Mouse (Mus musculus) forebrain, postnatal 0 days (tissue): ENCODE results near the gene Aida. TPM values are rescaled to one million over a fixed set of nuclear protein-coding genes. Genes with fewer than 3 reads are reported as not detected.

Source experiments
- ATAC-seq: fragments of 200-750 bp; cut with Nextera tagmentation; 2 replicates; pipeline ENCODE4 v1.8.0; 2017; ENCODE audit warnings: mild to moderate bottlenecking, moderate library complexity
- DNase-seq: peaks from one replicate; pipeline ENCODE4 v3.0.0-alpha.2; 2015
- H3K27ac ChIP-seq: fragments of 300-500 bp; sonication (generic); 2 replicates; pipeline ENCODE4 v1.5.1; 2014; ENCODE audit warnings: low read depth, mild to moderate bottlenecking, antibody characterized with exemption, low read length, moderate library complexity, mixed read lengths
- H3K27me3 ChIP-seq: fragments of 300-500 bp; sonication (generic); 2 replicates; pipeline ENCODE4 v1.6.1; 2014; ENCODE audit warnings: mild to moderate bottlenecking, low read length, mixed read lengths; ENCODE audit not compliant: insufficient read depth
- H3K36me3 ChIP-seq: fragments of 300-500 bp; sonication (generic); 2 replicates; pipeline ENCODE4 v1.6.1; 2014; ENCODE audit warnings: mild to moderate bottlenecking, moderate library complexity; ENCODE audit not compliant: insufficient read depth
- H3K4me1 ChIP-seq: fragments of 300-500 bp; sonication (generic); 2 replicates; pipeline ENCODE4 v1.6.1; 2014; ENCODE audit warnings: antibody characterized with exemption; ENCODE audit not compliant: insufficient read depth
- H3K4me2 ChIP-seq: fragments of 300-500 bp; sonication (generic); 2 replicates; pipeline ENCODE4 v1.6.1; 2014; ENCODE audit warnings: low read depth, mild to moderate bottlenecking, moderate library complexity
- H3K4me3 ChIP-seq: fragments of 300-500 bp; sonication (generic); 2 replicates; pipeline ENCODE4 v1.5.1; 2014; ENCODE audit warnings: low read depth, low read length, mixed read lengths
- H3K9ac ChIP-seq: fragments of 300-500 bp; sonication (generic); 2 replicates; pipeline ENCODE4 v1.6.1; 2014; ENCODE audit warnings: mild to moderate bottlenecking
- H3K9me3 ChIP-seq: fragments of 300-500 bp; sonication (generic); 2 replicates; pipeline ENCODE4 v1.6.1; 2016; ENCODE audit warnings: low read length
- CTCF ChIP-seq: sonication (generic); IDR thresholded peaks from 2 replicates; pipeline ENCODE4 v1.5.1; 2016; ENCODE audit warnings: antibody characterized with exemption, control low read depth, low read depth
- WGBS: fragments of 180-500 bp; shearing (Covaris S2); extraction: QIAGEN DNeasy Blood & Tissue Kit; methylation state at CpG from one replicate; pipeline ENCODE4 v1.1.7; 2014; 5-methylcytosine and 5-hydroxymethylcytosine counted together
- polyA plus RNA-seq: library from polyadenylated mRNA; unstranded; fragments of >200 nt; fragmentation: Nextera tagmentation; extraction: Ambion mirVana; gene quantifications from 2 replicates; pipeline ENCODE4 v1.2.1, GENCODE M21; 2015
- total RNA-seq: library from RNA; depleted of rRNA; stranded (reverse); fragments of >200 nt; gene quantifications from 2 replicates; pipeline ENCODE4 v1.2.3, GENCODE M21; 2014; rRNA removed

The Aida gene
- total RNA-seq (54.7 and 69.1 TPM in 2 replicates), polyA plus RNA-seq (37.8 and 46.1 TPM in 2 replicates)

DNA sequence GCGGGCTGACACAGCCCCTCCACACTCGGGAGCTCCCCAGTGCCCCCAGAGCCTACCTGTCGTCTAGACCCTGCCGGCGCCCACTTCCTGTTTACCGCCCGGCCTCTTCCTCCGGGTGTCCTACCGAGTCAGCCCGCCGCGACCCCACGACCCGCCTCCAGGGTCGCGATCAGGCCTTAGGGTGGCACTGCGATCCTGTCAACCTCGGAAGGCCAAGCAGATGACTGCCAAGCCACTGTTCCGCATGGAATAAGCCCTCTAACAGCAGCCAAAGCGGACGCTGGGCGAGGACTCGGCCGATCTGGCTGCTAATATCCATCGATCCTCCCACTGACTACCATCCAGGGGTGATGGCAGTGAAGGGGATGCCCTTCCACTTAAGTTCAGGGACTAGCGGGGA, at the start of gene Aida:
TSS of gene Aida (plus strand) at position 126 of the 400 bp plus-strand sequence.
- 0 out of 2 replicates have a peak, but pooled peaks have one; percentile 42 for TF ChIP-seq CTCF
- H3K9me3 ChIP-seq = no peaks in the 10 kb centered on the region
- H3K27ac ChIP-seq = peak within 1 kb of the TSS; percentile 65
- no peak for DNase-seq
- peak; percentile 33 for ATAC-seq
- peak within 1 kb of the TSS; percentile 61 for H3K9ac ChIP-seq
- peak within 1 kb of the TSS; percentile 53 for H3K4me3 ChIP-seq
- H3K4me1 ChIP-seq = no peaks in the 10 kb centered on the region
- H3K36me3 ChIP-seq = peaks cover 21% of the 10 kb centered on the region
- peak within 1 kb of the TSS; percentile 50 for H3K4me2 ChIP-seq
- no peaks in the 10 kb centered on the region for H3K27me3 ChIP-seq
- under 1% methylated on average over 26 of the region's 26 CpGs for WGBS

DNA sequence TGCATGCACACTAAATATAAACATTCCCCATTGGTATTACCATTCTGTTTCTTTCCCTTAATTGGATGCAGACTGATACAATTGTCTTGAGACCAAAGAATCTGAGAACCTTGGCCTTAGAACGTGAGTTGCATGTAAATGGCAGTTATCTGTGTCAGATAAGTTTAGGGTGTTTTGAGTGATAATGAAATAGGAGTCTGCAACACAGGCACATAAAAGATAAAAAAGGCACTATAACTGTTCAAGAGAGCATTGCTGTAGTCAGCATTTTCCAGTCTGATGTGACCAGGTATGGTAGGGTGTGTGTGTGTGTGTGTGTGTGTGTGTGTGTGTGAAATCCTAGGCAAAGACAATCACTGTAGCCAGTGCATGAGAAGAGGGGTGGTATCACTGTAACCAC, 48.2 kb upstream of the Aida start:
- Histone ChIP-seq H3K4me2 (no peak overlapping the region), H3K4me1 (no peaks in the 10 kb centered on the region), H3K27me3 (no peaks in the 10 kb centered on the region), H3K27ac (no peak overlapping the region), H3K36me3 (no peaks in the 10 kb centered on the region), H3K9ac (no peak overlapping the region), H3K9me3 (no peaks in the 10 kb centered on the region), H3K4me3 (no peak overlapping the region)
- ATAC-seq (no peak), DNase-seq (no peak)
- WGBS = 54% methylated on average over 1 of the region's 1 CpGs
- no peak for TF ChIP-seq CTCF

DNA sequence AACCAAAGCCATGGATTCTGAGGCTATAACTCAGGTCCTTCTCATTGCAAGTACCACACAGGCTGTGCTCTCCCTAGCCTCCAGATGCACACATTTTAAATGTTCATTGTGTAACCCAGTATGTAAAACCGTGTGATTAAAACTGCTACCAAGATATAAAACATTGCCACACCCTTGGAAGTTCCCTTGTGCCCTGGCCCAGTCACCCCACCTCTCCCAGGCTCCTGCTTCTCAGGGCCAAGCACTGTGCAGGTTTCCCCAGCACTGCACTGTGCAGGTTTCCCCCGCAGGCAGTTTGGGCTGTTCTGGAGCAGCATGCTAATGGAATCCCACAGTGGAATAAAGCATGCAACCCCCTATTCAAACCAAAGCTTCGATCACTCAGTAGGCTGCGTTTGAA, 45.8 kb upstream of the Aida start:
- no peak for TF ChIP-seq CTCF
- no peak overlapping the region for H3K4me2 ChIP-seq

DNA sequence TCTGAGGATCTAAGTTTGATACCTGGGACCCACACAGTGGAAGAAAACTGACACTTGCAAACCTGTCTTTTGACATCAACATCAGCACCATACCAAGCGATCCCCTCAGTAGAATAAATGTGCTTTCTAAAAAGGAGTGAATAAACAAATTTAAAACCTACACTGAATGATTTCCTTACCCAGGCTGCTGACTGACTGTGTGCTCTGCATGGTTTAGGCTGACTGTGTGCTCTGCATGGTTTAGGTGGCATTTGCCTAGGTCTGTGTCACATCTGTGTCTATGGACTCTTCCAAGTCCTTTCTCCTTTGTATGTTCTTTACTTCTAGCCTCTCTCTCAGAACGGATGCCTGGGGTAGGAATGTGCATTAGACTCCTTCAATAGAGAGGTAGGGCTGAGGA, 44.6 kb upstream of the Aida start:
- H3K9me3 ChIP-seq = no peaks in the 10 kb centered on the region
- DNase-seq (no peak), ATAC-seq (no peak)
- TF ChIP-seq CTCF = no peak
- WGBS = 82% methylated on average over 2 of the region's 2 CpGs
- H3K4me1 ChIP-seq = no peaks in the 10 kb centered on the region
- H3K36me3 ChIP-seq = no peaks in the 10 kb centered on the region
- no peaks in the 10 kb centered on the region for H3K27me3 ChIP-seq
- H3K27ac ChIP-seq = no peak overlapping the region
- no peak overlapping the region for H3K4me2 ChIP-seq
- no peak overlapping the region for H3K9ac ChIP-seq
- H3K4me3 ChIP-seq = no peak overlapping the region

More for the DNA sequence above, 45.8 kb upstream of the Aida start:
- Histone ChIP-seq H3K27me3 (no peaks in the 10 kb centered on the region), H3K9me3 (no peaks in the 10 kb centered on the region), H3K27ac (no peak overlapping the region), H3K4me1 (no peaks in the 10 kb centered on the region), H3K36me3 (no peaks in the 10 kb centered on the region), H3K4me3 (no peak overlapping the region), H3K9ac (no peak overlapping the region)
- WGBS = 69% methylated on average over 4 of the region's 4 CpGs
- DNase-seq (no peak), ATAC-seq (no peak)

DNA sequence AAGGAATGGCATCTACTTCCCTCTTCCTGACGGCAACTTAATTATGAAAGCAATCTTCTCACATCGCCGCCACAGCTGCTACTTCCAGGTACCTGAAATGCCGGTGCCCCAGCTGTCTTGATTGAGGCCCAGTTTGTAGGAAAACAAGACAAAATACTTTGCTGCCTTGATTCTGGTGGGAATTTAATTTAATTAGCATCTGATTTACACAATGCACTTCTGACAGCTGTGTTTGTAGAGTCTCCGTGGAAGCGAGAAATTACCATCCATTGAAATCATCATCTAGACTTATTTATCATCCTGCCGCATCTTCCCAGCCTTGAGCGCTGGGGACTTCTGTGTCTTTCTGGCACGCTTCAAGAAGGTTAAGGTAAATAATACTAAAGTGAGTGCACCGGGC, 43.8 kb upstream of the Aida start:
- Histone ChIP-seq H3K4me2 (no peak overlapping the region), H3K27ac (no peak overlapping the region), H3K27me3 (no peaks in the 10 kb centered on the region), H3K9me3 (no peaks in the 10 kb centered on the region), H3K9ac (no peak overlapping the region), H3K36me3 (no peaks in the 10 kb centered on the region), H3K4me1 (no peaks in the 10 kb centered on the region), H3K4me3 (no peak overlapping the region)
- ATAC-seq (peak; percentile 34), DNase-seq (peak; percentile 28)
- WGBS = 34% methylated on average over 10 of the region's 10 CpGs
- no peak for TF ChIP-seq CTCF

DNA sequence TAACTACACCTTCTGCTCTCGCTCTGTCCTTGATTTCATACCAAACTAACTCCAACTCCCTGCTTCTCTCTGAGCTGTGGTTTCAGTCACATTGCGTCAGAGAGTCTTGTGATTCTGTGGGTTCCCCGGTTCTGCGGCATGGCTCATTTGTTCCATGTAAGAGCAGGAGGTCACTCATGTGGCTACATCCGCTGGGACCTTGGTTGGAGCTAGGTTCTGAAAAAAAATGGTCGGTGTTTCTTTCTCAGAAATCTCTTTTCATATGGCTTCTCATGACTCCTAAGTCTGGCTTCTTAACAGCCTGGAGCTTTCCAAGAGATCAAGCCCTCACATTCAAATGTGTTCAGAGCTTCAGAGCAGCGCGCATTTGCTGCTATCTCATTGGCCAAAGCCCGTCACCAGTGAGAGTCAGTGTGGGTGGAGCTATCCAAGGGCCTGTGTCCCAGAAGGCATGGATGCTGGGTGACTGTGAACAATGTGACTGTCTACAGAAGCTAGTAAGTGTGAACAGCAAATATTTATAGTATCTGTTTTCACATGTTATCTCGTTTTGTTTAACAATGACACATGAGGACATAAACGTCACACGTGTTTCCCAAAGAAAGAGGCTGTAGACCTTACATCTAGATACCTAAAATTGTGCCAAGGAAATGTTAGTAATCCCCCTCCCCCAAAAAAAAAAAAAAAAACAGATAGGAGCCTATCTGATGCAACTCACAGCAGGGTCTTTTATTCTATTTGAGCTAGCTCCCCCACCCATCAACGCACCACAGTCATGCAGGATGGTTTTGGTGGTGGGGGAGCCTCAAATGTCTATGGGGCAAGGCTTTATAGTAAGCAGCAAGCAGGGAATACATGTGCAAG, 32.0 kb upstream of the Aida start:
- H3K4me2 ChIP-seq = no peak overlapping the region
- WGBS = 79% methylated on average over 13 of the region's 13 CpGs
- peak; percentile 45; the same call in 1 of the 2 replicates for ATAC-seq
- H3K9ac ChIP-seq = no peak overlapping the region
- H3K4me1 ChIP-seq = 0 out of 2 replicates have a peak, but pooled peaks cover 2% of the 10 kb centered on the region
- H3K27ac ChIP-seq = no peak overlapping the region
- no peaks in the 10 kb centered on the region for H3K9me3 ChIP-seq
- no peaks in the 10 kb centered on the region for H3K27me3 ChIP-seq
- no peaks in the 10 kb centered on the region for H3K36me3 ChIP-seq
- no peak for TF ChIP-seq CTCF
- no peak for DNase-seq
- no peak overlapping the region for H3K4me3 ChIP-seq

DNA sequence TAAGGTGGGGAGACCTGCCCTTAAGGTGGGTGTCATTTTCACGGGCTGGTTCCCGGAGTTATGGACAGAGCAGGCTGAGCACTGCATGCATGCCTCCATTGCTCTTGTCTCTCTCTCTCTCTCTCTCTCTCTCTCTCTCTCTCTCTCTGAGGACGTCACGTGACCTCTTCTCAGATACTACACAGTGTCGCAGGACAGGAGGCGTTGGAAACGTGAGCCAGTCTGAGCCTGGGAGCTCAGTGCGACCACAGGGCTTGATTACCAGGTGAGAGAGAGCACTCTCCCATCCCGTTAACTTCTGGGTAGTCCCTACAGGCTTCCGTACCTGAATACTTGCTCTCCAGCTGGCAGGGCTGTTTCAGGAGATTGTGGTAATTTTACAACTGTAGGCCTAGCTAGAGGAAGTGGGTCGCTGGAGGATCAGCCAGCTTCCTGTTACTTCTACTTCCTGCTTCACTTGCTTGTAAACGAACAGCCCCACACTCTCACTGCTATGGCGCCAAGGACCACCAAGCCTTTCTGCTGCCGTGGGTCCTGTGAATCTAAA, 30.4 kb upstream of the Aida start:
- ATAC-seq = no peak

More for the DNA sequence above, 30.4 kb upstream of the Aida start:
- H3K4me1 ChIP-seq = 0 out of 2 replicates have a peak, but pooled peaks cover 2% of the 10 kb centered on the region
- no peak for DNase-seq
- 77% methylated on average over 14 of the region's 14 CpGs for WGBS
- no peaks in the 10 kb centered on the region for H3K27me3 ChIP-seq
- no peak overlapping the region for H3K27ac ChIP-seq
- H3K4me2 ChIP-seq = no peak overlapping the region
- H3K9me3 ChIP-seq = no peaks in the 10 kb centered on the region
- TF ChIP-seq CTCF = no peak
- no peak overlapping the region for H3K9ac ChIP-seq
- H3K36me3 ChIP-seq = no peaks in the 10 kb centered on the region
- H3K4me3 ChIP-seq = no peak overlapping the region
